Mouse (Mus musculus): ENCODE data around the gene Dmrta1. TPM values are rescaled to one million over a fixed set of nuclear protein-coding genes. Genes with fewer than 3 reads are reported as not detected.
"Not testable (repeated sequence)": the region's sequence is repeated elsewhere in the genome, so short reads cannot be mapped to it uniquely, and the experiment has no call there.

Gene Dmrta1
- total RNA-seq, 2 experiments from 2014 or later, result not detected

DNA sequence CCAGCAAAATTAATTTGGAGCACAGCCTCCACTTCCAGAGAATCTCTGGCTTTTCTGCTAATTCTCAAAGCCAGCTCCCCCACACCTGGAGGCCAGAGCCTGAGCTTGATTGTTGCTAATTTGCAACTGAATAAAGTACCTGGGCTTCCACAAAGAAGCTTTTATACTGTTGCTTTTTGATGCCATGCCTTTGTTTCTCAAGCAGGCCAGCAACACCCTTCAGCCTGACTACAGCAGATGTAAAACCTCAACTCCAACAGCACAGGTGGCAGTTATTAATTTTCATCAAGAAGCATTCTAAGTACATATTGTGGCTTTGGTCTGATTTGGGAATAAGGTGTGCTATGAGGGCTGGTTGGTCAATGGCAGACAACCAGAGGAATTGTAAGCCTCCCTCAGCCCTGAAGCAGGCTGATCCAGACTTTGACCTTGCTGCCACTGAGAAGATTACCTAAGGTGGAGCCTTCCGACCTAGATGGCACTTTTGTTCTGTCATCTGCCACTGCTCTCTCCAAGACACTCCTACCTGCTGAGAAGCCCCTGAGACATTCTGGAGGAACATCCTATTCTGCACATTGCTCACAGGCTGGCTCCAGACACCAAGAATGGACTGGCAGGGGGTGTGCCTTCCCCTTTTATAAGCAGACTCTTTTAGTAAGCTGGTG lies 44.4 kb downstream of the Dmrta1 start:
- intact Hi-C loops (cut with DNase I); DNase-seq: not testable (repeated sequence)
